Mouse (Mus musculus) adrenal gland, adult (tissue): Measurements from ENCODE around the gene Tcl1b5.

Experiments used
- DNase-seq, 2 experiments: peaks; one replicate each; pipeline ENCODE4 v3.0.0; 2022 to 2023; ENCODE audit warnings: low spot score in 1 of 2; ENCODE audit not compliant: inconsistent age in 2 of 2

The Tcl1b5 gene

DNA sequence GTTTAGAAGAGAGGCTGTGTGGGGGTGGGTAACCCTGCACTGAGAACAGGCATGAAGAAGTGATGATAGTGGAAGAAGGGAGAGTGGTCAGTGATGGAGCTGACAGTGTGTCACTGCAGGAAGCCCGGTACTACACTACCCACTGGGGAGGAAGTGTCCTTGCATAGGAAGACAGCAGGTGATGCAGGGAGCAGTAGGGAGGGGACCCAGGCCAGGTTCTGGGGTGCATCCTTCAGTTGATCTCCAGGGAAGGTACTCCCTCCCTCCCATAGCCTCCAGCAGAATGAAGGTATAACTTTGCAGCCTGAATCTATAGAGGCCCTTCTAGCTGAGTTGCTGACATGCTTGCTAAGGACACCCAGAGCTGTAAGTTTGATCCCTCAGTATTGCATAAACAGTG, 30.9 kb downstream of the Tcl1b5 start:
- DNase-seq = no peak

DNA sequence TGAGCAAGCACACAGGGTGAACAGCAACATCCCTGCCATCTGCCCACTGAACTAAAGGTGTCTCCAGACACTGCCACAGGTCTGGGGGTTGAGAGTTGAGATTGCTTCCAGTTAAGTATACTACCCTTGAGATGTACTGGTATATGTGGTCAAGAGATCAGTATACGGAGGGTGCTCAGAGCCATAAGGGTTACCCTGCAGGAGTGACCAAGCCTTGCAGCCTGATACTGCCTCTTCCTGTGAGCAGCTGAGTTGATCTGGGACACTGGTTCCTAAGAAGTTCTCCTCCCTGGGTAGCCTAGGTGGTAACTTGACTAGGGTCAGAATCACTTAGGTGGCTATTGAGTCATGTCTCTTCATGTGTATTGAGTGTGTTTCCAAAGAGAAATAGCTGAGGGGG, 32.3 kb downstream of the Tcl1b5 start:
- no peak for DNase-seq

GRCm38 (mm10) chr12:105209231-105209630, 33.1 kb downstream of the Tcl1b5 start:
- DNase-seq = no peak

DNA sequence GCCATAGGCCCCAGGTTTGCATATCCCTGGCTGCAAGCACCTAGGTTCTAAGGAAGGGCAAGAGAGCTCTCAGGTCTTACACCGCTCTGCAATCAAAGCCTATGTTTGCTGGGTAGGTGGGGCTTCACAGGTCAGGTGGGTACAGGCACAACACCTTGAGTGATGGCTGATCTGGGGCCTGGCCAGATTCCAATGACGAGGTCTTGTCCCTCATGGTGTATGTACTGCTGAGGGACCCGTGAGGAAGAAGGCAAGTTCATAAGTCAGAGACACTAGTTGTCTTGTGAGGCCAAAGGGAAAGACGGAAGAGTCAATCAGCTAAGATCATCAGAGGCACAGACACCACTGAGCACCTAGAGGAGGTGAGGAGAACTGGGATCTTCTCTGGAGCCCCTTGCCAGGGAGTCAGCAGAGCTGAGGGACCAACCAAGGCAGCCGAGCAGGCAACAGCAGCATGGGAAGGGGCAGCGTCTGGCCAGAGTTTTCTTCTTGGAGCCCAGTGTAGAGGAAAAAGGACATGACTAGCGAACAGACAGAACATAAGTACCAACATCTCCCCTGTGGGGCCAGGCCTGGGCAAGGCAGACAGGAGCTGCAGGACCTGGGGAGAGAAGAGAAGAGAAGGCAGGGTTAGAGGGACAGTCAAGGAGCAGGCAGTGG, 41.1 kb downstream of the Tcl1b5 start:
- DNase-seq = no peak

- no peak for DNase-seq
Observed at GRCm38 (mm10) chr12:105222601-105223319, 46.6 kb downstream of the Tcl1b5 start, which contains the start of gene Tcl1. Gene Tcl1, minus strand, starts transcription at chr12:105222793.

- DNase-seq = no peak
Observed at GRCm38 (mm10) chr12:105224621-105225320, 48.6 kb downstream of the Tcl1b5 start.
